Mouse (Mus musculus) midbrain, postnatal 0 days (tissue): ENCODE measurements around the gene Samsn1. TPM values are rescaled to one million over a fixed set of nuclear protein-coding genes. Genes with fewer than 3 reads are reported as not detected.

ENCODE experiments used
- ATAC-seq: fragments of 200-750 bp; cut with Nextera tagmentation; 2 replicates; pipeline ENCODE4 v1.8.0; 2017; ENCODE audit warnings: moderate number of reproducible peaks, mild to moderate bottlenecking, moderate TSS enrichment, moderate library complexity; ENCODE audit not compliant: low FRiP score
- DNase-seq: peaks from one replicate; pipeline ENCODE4 v3.0.0-alpha.2; 2015; ENCODE audit warnings: low spot score
- H3K27ac ChIP-seq: fragments of 300-500 bp; sonication (generic); 2 replicates; pipeline ENCODE4 v1.5.1; 2014; ENCODE audit warnings: low read depth, mild to moderate bottlenecking, low read length, mixed read lengths
- H3K27me3 ChIP-seq: fragments of 300-500 bp; sonication (generic); 2 replicates; pipeline ENCODE4 v1.6.1; 2014; ENCODE audit warnings: low read length, control low read depth, mixed read lengths; ENCODE audit not compliant: insufficient read depth
- H3K36me3 ChIP-seq: fragments of 300-500 bp; sonication (generic); 2 replicates; pipeline ENCODE4 v1.6.1; 2014; ENCODE audit warnings: low read length, control low read depth, mixed read lengths; ENCODE audit not compliant: insufficient read depth
- H3K4me1 ChIP-seq: fragments of 300-500 bp; sonication (generic); 2 replicates; pipeline ENCODE4 v1.6.1; 2014; ENCODE audit warnings: mild to moderate bottlenecking, control low read depth, antibody characterized with exemption, low read length, mixed read lengths; ENCODE audit not compliant: insufficient read depth
- H3K4me2 ChIP-seq: fragments of 300-500 bp; sonication (generic); 2 replicates; pipeline ENCODE4 v1.6.1; 2014; ENCODE audit warnings: low read depth, mild to moderate bottlenecking, low read length, mixed read lengths; ENCODE audit not compliant: poor library complexity, severe bottlenecking
- H3K4me3 ChIP-seq: fragments of 300-500 bp; sonication (generic); 2 replicates; pipeline ENCODE4 v1.5.1; 2014; ENCODE audit warnings: low read depth, mild to moderate bottlenecking, low read length, moderate library complexity
- H3K9ac ChIP-seq: fragments of 300-500 bp; sonication (generic); replicated peaks from 2 replicates; pipeline ENCODE4 v1.6.1; 2014; ENCODE audit warnings: mild to moderate bottlenecking, low read length, moderate library complexity, mixed read lengths; ENCODE audit not compliant: poor library complexity, severe bottlenecking
- H3K9me3 ChIP-seq: fragments of 300-500 bp; sonication (generic); 2 replicates; pipeline ENCODE4 v1.6.1; 2016; ENCODE audit warnings: low read length, control low read depth
- CTCF ChIP-seq: IDR thresholded peaks from 2 replicates; pipeline ENCODE4 v1.5.1; 2016; ENCODE audit warnings: antibody characterized with exemption, mild to moderate bottlenecking
- WGBS: fragments of 180-500 bp; shearing (Covaris S2); extraction: QIAGEN DNeasy Blood & Tissue Kit; methylation state at CpG from one replicate; pipeline ENCODE4 v1.1.7; 2014; 5-methylcytosine and 5-hydroxymethylcytosine counted together
- polyA plus RNA-seq: library from polyadenylated mRNA; unstranded; fragments of >200 nt; fragmentation: Nextera tagmentation; extraction: Ambion mirVana; gene quantifications from 2 replicates; pipeline ENCODE4 v1.2.1, GENCODE M21; 2015
- total RNA-seq: library from RNA; depleted of rRNA; stranded (reverse); fragments of >200 nt; gene quantifications from 2 replicates; pipeline ENCODE4 v1.2.3, GENCODE M21; 2014

Gene Samsn1
- total and polyA plus RNA-seq, 2 experiments from 2014 or later, result 1.0 to 2.3 TPM

- no peak overlapping the region for H3K4me2 ChIP-seq
- no peaks in the 10 kb centered on the region for H3K27me3 ChIP-seq
- ATAC-seq (no peak), DNase-seq (no peak)
- H3K4me1 ChIP-seq, result no peaks in the 10 kb centered on the region
- no peak overlapping the region for H3K4me3 ChIP-seq
- H3K9me3 ChIP-seq, result no peaks in the 10 kb centered on the region
- H3K27ac ChIP-seq, result no peak overlapping the region
- no peak overlapping the region for H3K9ac ChIP-seq
- TF ChIP-seq CTCF, result no peak
- H3K36me3 ChIP-seq, result no peaks in the 10 kb centered on the region
Observed at GRCm38 (mm10) chr16:75826498-75826897, 195.6 kb downstream of the Samsn1 start.

DNA sequence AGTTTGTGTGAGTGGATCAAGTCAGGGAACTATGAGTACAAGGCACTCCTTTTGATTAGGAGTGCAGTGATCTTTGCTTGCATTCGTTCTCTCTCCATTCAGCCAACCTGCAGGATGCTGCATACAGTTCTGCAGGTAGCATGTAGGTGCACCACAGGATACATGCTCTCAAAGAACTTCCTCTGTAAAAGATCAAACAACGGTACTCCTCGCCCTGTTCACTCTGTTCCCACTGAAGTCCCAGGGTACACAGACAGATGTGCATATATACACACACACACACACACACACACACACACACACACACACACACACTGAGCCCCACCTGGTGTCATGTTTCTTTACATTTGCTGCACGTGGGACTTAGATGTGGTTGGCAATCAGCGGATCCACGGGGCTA lies 198.9 kb downstream of the Samsn1 start:
- Histone ChIP-seq H3K36me3 (no peaks in the 10 kb centered on the region), H3K9ac (no peak overlapping the region), H3K4me1 (no peaks in the 10 kb centered on the region), H3K4me2 (no peak overlapping the region), H3K9me3 (no peaks in the 10 kb centered on the region), H3K4me3 (no peak overlapping the region), H3K27me3 (no peaks in the 10 kb centered on the region), H3K27ac (no peak overlapping the region)
- no peak for TF ChIP-seq CTCF
- WGBS, result 67% methylated on average over 6 of the region's 6 CpGs
- ATAC-seq (no peak), DNase-seq (no peak)

DNA sequence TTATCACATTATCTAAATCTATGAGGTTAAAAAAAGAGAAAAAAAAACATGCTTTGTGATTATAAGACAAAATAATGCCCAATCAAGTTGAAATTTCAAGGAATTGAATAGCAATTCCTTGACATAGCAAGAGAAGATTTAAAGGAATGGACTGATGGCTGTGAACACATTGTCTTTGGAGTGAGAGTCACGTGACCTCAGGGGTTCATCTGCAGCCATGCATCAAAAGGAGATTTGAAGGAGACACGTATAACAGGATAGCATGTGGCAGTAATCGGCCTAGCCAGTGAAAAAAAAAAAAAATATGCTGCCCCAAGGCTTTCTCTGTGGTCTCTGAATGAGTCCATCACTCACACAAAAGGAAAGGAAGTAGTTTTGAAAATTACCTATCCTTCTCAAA lies 201.1 kb downstream of the Samsn1 start:
- H3K4me3 ChIP-seq, result no peak overlapping the region
- DNase-seq, result no peak
- H3K4me1 ChIP-seq, result no peaks in the 10 kb centered on the region
- no peak for ATAC-seq
- no peak overlapping the region for H3K27ac ChIP-seq
- H3K4me2 ChIP-seq, result no peak overlapping the region
- TF ChIP-seq CTCF, result no peak
- H3K36me3 ChIP-seq, result no peaks in the 10 kb centered on the region
- H3K9ac ChIP-seq, result no peak overlapping the region
- H3K9me3 ChIP-seq, result no peaks in the 10 kb centered on the region
- 28% methylated on average over 3 of the region's 3 CpGs for WGBS
- H3K27me3 ChIP-seq, result no peaks in the 10 kb centered on the region
